In the genomic region with DNA sequence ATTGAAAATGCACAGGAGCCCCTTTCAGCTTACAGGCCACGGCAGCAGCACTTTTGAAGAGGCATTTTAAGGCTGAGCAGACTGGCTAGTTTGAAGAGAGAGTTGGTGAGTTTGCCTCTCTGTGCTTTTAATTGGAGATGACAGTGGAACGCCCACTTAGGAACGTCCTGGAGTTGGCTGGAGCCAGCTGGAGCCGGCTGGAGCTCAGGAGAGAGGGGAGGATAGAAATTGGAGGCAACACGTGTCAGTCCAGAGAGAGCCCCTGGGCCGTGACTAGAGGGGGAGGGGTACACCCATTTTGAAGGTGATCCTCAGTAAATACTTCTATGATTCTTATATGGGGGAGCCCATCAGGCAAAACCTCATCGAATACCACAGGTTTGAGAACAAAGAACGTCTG, we compare ENCODE assay signal across 11 mouse cellular contexts.
DNase-seq lines count a peak whose midpoint lies in the region; ATAC-seq lines count a peak whose summit lies in the region.
"Had no signal": no experiment of that assay in that cellular context is flagged by ENCODE, and none has a peak within 500 bp of the region (broad histone marks: within the 10 kb centered on the region; RNA-seq: fewer than 3 reads in every experiment).

No protein-coding gene starts in this region.

- H3K27me3 ChIP-seq in kidney, embryonic 15.5 days = no peaks in the 10 kb centered on the region
- H3K27me3 ChIP-seq: heart, embryonic 15.5 days; limb, embryonic 13.5 days had no signal

- no peaks in the 10 kb centered on the region for H3K36me3 ChIP-seq in kidney, embryonic 15.5 days
- H3K36me3 ChIP-seq: heart, embryonic 15.5 days; limb, embryonic 13.5 days had no signal

- H3K9me3 ChIP-seq in kidney, embryonic 15.5 days (replicated peaks) = no peaks in the 10 kb centered on the region
- H3K9me3 ChIP-seq: heart, embryonic 15.5 days; limb, embryonic 13.5 days had no signal

- no peak for DNase-seq in kidney, postnatal 25 days
- peak; percentile 68 for DNase-seq in right cerebral cortex, adult 18-20 months
- no peak for DNase-seq in right cerebral cortex, postnatal 4 days
- DNase-seq in left cerebral cortex, postnatal 36 days (ENCODE audit: low spot score in 2 of 2) = peak; percentile 62 to 65
- DNase-seq in testis, postnatal 14 days (ENCODE audit: low spot score) = peak; percentile 11
- no peak for DNase-seq in ovary, postnatal 10 days (ENCODE audit: low spot score)
- no peak for DNase-seq in thymus, postnatal 25 days
- DNase-seq: thymus, postnatal 36 days had no signal

- no peaks in the 10 kb centered on the region for H3K4me1 ChIP-seq in kidney, embryonic 15.5 days
- H3K4me1 ChIP-seq: heart, embryonic 15.5 days; limb, embryonic 13.5 days had no signal

- H3K4me2 ChIP-seq in kidney, embryonic 15.5 days = no peak overlapping the region
- H3K4me2 ChIP-seq: heart, embryonic 15.5 days; limb, embryonic 13.5 days had no signal

- 26% methylated on average over 8 of the region's 8 CpGs for WGBS in kidney, embryonic 15.5 days

- intact Hi-C loops in left cerebral cortex, postnatal 36 days (cut with DNase I) = no loop called here

- no peak overlapping the region for H3K4me3 ChIP-seq in kidney, embryonic 15.5 days (replicated peaks)
- H3K4me3 ChIP-seq: heart, embryonic 15.5 days; limb, embryonic 13.5 days had no signal

- peak; percentile 87 for ATAC-seq in kidney, embryonic 15.5 days (replicated peaks; ENCODE audit: low FRiP score)

- H3K27ac ChIP-seq in kidney, embryonic 15.5 days = 0 out of 2 replicates have a peak overlapping the region, but pooled peaks have one; percentile 18
- H3K27ac ChIP-seq: heart, embryonic 15.5 days; limb, embryonic 13.5 days had no signal

- no peak overlapping the region for H3K9ac ChIP-seq in kidney, embryonic 15.5 days
- H3K9ac ChIP-seq: heart, embryonic 15.5 days; limb, embryonic 13.5 days had no signal

Comparison
In these comparisons a context has a peak if more than half of its experiments do, and no peak if none do; other contexts are left out.
1. DNase-seq: peak in right cerebral cortex, adult 18-20 months (single experiment), left cerebral cortex, postnatal 36 days (2 of 2) and testis, postnatal 14 days (single experiment); none in kidney, postnatal 25 days (0 of 2), right cerebral cortex, postnatal 4 days (single experiment), ovary, postnatal 10 days (single experiment) and thymus, postnatal 25 days (single experiment).